In the genomic region with DNA sequence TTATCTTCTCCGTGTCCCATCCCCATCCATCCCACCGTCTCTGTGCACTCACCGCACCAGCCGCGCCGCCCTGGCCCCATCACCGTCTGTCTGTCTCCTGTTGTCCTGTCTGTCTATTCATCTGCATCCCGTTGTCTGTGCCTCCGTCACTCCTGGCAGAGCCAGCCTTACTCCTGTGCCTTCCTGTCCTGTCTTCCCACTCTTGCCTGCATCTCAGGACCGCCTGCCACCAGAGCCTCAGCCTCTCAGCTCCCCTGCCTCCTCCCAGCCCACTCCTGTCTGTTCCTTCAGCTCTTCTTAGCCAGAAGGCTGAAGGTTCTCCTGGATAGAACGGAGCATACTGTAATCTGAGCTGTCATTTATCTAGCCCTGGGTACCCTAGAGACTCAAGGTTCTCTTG, we compare ENCODE assay signal across 21 mouse cellular contexts. TPM values are rescaled to one million over a fixed set of nuclear protein-coding genes. Genes with fewer than 3 reads are reported as not detected.
A peak's percentile ranks its signal among the peaks of the same experiment; 100 is the strongest.
DNase-seq lines count a peak whose midpoint lies in the region; ATAC-seq and TF ChIP-seq lines count a peak whose summit lies in the region.
"Had no signal": no experiment of that assay in that cellular context is flagged by ENCODE, and none has a peak within 500 bp of the region (broad histone marks: within the 10 kb centered on the region; RNA-seq: fewer than 3 reads in every experiment).

No protein-coding gene starts in this region.

- no peaks in the 10 kb centered on the region for H3K27me3 ChIP-seq in liver, embryonic 12.5 days (replicated peaks)
- H3K27me3 ChIP-seq: forebrain, embryonic 13.5 days; hindbrain, embryonic 12.5 days; hindbrain, embryonic 15.5 days had no signal

- H3K36me3 ChIP-seq in liver, embryonic 12.5 days: peaks cover 40% of the 10 kb centered on the region

- H3K4me1 ChIP-seq in liver, embryonic 12.5 days: peaks cover 18% of the 10 kb centered on the region

- intact Hi-C loops in left cerebral cortex, adult 2 months (cut with DNase I): no loop called here
- intact Hi-C loops in left cerebral cortex, postnatal 14 days (cut with DNase I): no loop called here

- no peak for TF ChIP-seq CTCF in left cerebral cortex, adult 2 months (IDR thresholded peaks at IDR 0.05)

- DNase-seq in frontal cortex, postnatal 14 days (ENCODE audit: low spot score in 2 of 2): no peak
- DNase-seq in left cerebral cortex, adult 2 months (ENCODE audit: extremely low spot score in 1 of 2, low spot score in 2 of 2): no peak
- no peak for DNase-seq in left cerebral cortex, postnatal 14 days (ENCODE audit: low spot score in 2 of 2)
- DNase-seq in brain, adult 2 months (ENCODE audit: low read depth, low spot score): peak; percentile 78
- DNase-seq in urinary bladder, postnatal 10 days (ENCODE audit: low spot score): no peak
- DNase-seq: adrenal gland, adult 2 months; adrenal gland, postnatal 14 days; B cell, adult 2 months; cerebellum, adult 2 months; cerebellum, postnatal 10 days; cerebellum, postnatal 36 days; gastrocnemius, postnatal 10 days; heart, adult 11 months had no signal

- peak overlapping the region; percentile 83 for H3K27ac ChIP-seq in left cerebral cortex, adult 2 months
- H3K27ac ChIP-seq in liver, embryonic 12.5 days: no peak overlapping the region
- H3K27ac ChIP-seq: forebrain, embryonic 10.5 days; forebrain, embryonic 13.5 days; hindbrain, embryonic 12.5 days; hindbrain, embryonic 15.5 days had no signal

- no peaks in the 10 kb centered on the region for H3K9me3 ChIP-seq in liver, embryonic 12.5 days (replicated peaks)
- H3K9me3 ChIP-seq: forebrain, embryonic 10.5 days; forebrain, embryonic 13.5 days; hindbrain, embryonic 12.5 days; hindbrain, embryonic 15.5 days had no signal

- no peak overlapping the region for H3K9ac ChIP-seq in liver, embryonic 12.5 days
- H3K9ac ChIP-seq: forebrain, embryonic 13.5 days; hindbrain, embryonic 12.5 days; hindbrain, embryonic 15.5 days had no signal

- H3K4me3 ChIP-seq in left cerebral cortex, adult 2 months: no peak overlapping the region
- no peak overlapping the region for H3K4me3 ChIP-seq in liver, embryonic 12.5 days
- H3K4me3 ChIP-seq: forebrain, embryonic 10.5 days; forebrain, embryonic 13.5 days; hindbrain, embryonic 12.5 days; hindbrain, embryonic 15.5 days had no signal

- 83% methylated on average over 11 of the region's 11 CpGs for WGBS in liver, embryonic 12.5 days (ENCODE audit: insufficient replicate concordance)

- ATAC-seq in frontal cortex, adult (ENCODE audit: low TSS enrichment): peak; percentile 72; the same call in 1 of the 2 replicates
- no peak for ATAC-seq in liver, embryonic 12.5 days
- ATAC-seq: forebrain, embryonic 13.5 days; forebrain, embryonic 16.5 days had no signal

- no peak overlapping the region for H3K4me2 ChIP-seq in liver, embryonic 12.5 days
- H3K4me2 ChIP-seq: forebrain, embryonic 13.5 days; heart, embryonic 11.5 days; hindbrain, embryonic 12.5 days; hindbrain, embryonic 15.5 days had no signal

RNA-seq across cellular contexts. Expression of a gene that starts 6.0 kb away (rescaled TPM):
- 10 to 100 TPM; 16.3 to 18.3 TPM for total RNA-seq in left cerebral cortex, adult 2 months (2021)
- 10 to 100 TPM; 16.1 to 16.3 TPM for total RNA-seq in left cerebral cortex, postnatal 14 days (2021)
- polyA plus RNA-seq in liver, embryonic 12.5 days (2016; fragmentation: Nextera tagmentation; extraction: Ambion mirVana): 8.9 and 9.2 TPM in 2 replicates

RNA-seq across cellular contexts. Expression of a gene that starts 25.9 kb away (rescaled TPM):
- total RNA-seq in left cerebral cortex, adult 2 months (2021): 100 to 1,000 TPM; 452 to 471 TPM
- 100 to 1,000 TPM; 594 to 653 TPM for total RNA-seq in left cerebral cortex, postnatal 14 days (2021)
- 0.29 and 0.36 TPM in 2 replicates for polyA plus RNA-seq in liver, embryonic 12.5 days (2016; fragmentation: Nextera tagmentation; extraction: Ambion mirVana)

RNA-seq across cellular contexts. Expression of a gene that starts 27.6 kb away (rescaled TPM):
- 100 to 1,000 TPM; 103 to 110 TPM for total RNA-seq in left cerebral cortex, adult 2 months (2021)
- total RNA-seq in left cerebral cortex, postnatal 14 days (2021): 100 to 1,000 TPM; 127 to 133 TPM
- 119 and 129 TPM in 2 replicates for polyA plus RNA-seq in liver, embryonic 12.5 days (2016; fragmentation: Nextera tagmentation; extraction: Ambion mirVana)

RNA-seq across cellular contexts. Expression of a gene that starts 34.1 kb away (rescaled TPM):
- 10 to 100 TPM; 33.8 to 39.5 TPM for total RNA-seq in left cerebral cortex, adult 2 months (2021)
- total RNA-seq in left cerebral cortex, postnatal 14 days (2021): 10 to 100 TPM; 16.8 to 20.2 TPM
- 2.7 TPM in 2 replicates for polyA plus RNA-seq in liver, embryonic 12.5 days (2016; fragmentation: Nextera tagmentation; extraction: Ambion mirVana)

RNA-seq across cellular contexts. Expression of a gene that starts 50.1 kb away (rescaled TPM):
- 1 to 10 TPM; 3.3 to 4.6 TPM for total RNA-seq in left cerebral cortex, adult 2 months (2021)
- total RNA-seq in left cerebral cortex, postnatal 14 days (2021): 1 to 10 TPM; 2.9 to 3.3 TPM
- 6.6 and 8.1 TPM in 2 replicates for polyA plus RNA-seq in liver, embryonic 12.5 days (2016; fragmentation: Nextera tagmentation; extraction: Ambion mirVana)
